Mouse (Mus musculus) left cerebral cortex, postnatal 36 days (tissue): ENCODE measurements around the gene Sp1. TPM values are rescaled to one million over a fixed set of nuclear protein-coding genes. Genes with fewer than 3 reads are reported as not detected.

Source experiments
- DNase-seq, 2 experiments: peaks; one replicate each; pipeline ENCODE4 v3.0.0; 2021 to 2022; ENCODE audit warnings: low spot score in 2 of 2, mixed read lengths in 1 of 2
- intact Hi-C: fragments of 180-260 bp; cut with DNase I; formaldehyde crosslinking; loops from one replicate; pipeline ENCODE4 v1.15.1; 2025
- total RNA-seq, 2 experiments: library from RNA; stranded (reverse); gene quantifications; 2 replicates each; pipeline ENCODE4 v1.2.3; 2021

The Sp1 gene
- total RNA-seq, 2 experiments from 2014 or later = 22.0 to 30.3 TPM

DNA sequence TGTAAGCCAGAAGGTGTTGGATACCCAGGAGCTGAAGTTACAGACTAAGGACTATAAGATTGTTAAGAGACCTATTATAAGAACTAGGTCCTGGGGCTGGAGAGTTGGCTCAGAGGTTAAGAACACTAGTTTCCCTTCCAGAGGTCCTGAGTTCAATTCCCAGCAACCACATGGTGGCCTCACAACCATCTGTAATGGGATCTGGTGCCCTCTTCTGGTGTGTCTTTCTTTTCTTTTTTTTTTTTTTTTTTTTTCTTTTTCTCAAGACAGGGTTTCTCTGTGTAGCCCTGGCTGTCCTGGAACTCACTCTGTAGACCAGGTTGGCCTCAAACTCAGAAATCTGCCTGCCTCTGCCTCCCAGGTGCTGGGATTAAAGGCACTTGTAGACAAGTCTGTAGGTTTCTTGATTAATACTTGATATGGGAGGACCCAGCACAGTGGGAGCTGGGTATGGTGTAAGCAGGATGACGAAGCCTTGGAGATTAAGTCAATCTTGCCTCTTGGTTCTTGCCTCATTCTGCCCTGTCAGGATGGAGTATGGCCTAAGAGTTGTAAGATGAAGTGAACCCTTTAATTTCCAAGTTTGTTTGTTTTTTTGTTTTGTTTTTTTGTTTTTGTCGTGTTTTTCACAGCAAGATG is 17.8 kb downstream of the Sp1 start:
- DNase-seq = no peak
- intact Hi-C loops = no loop called here

GRCm38 (mm10) chr15:102424657-102425056 is 18.7 kb downstream of the Sp1 start:
- intact Hi-C loops = no loop called here
- DNase-seq = no peak

GRCm38 (mm10) chr15:102426963-102427362 is 21.0 kb downstream of the Sp1 start:
- intact Hi-C loops = no loop called here
- no peak for DNase-seq

- no peak for DNase-seq
- intact Hi-C loops = no loop called here
Measured at GRCm38 (mm10) chr15:102432046-102432445, 26.1 kb downstream of the Sp1 start.

DNA sequence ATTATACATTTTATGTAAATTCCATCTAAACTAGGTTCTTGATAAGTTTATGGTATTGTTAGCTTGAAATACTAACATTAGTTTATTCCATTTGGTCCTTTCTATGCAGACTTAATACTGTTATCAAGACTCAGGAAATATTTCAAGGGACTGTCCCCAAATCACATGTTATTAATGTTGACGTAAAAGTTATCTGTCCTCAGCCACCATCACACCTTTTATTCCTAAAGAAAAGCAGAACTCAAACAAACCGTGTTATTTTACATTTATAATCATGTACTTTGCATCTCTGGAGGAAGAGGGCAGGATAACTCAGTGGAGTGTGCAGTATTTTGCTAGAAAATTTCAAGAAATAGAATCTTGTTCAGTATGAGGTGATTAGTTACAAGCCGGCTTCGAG is 27.2 kb downstream of the Sp1 start:
- no peak for DNase-seq
- intact Hi-C loops = no loop called here

DNA sequence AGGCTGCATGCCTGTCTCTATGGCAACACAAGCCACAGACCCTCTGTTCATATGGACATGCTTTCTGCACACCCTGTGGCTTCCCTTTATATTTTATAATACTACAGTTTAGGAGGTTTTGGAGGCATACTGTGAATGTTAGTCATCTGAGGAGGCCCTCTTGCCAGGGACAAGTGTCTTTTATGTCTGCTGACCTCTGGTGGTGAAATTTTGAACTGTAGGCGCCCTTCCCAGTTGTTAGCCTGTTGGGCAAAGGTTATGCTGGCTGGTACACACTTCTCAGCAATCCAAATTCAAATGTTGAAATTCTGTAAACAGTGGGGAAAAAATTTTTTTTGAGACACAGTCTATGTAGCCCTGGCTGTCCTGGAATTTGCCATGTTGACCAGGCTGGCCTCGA is 36.5 kb downstream of the Sp1 start:
- intact Hi-C loops = loop anchor here (1.0 kb wide), 1 partner anchor 61 kb away; no protein-coding TSS in a partner anchor
- DNase-seq = peak; percentile 69 to 83

- DNase-seq = no peak
- intact Hi-C loops = no loop called here
Measured at GRCm38 (mm10) chr15:102445146-102445545, 39.2 kb downstream of the Sp1 start, which contains the start of gene Amhr2. TSS of gene Amhr2 (plus strand) at chr15:102445367.

- no peak for DNase-seq
- intact Hi-C loops = no loop called here
Measured at GRCm38 (mm10) chr15:102446448-102446847, 40.5 kb downstream of the Sp1 start.

GRCm38 (mm10) chr15:102449366-102449765 is 43.4 kb downstream of the Sp1 start:
- DNase-seq = no peak
- intact Hi-C loops = no loop called here

- intact Hi-C loops = no loop called here
- DNase-seq = no peak
Measured at GRCm38 (mm10) chr15:102450928-102451327, 45.0 kb downstream of the Sp1 start.

GRCm38 (mm10) chr15:102451666-102452430 is 45.9 kb downstream of the Sp1 start:
- DNase-seq = no peak
- intact Hi-C loops = no loop called here

DNA sequence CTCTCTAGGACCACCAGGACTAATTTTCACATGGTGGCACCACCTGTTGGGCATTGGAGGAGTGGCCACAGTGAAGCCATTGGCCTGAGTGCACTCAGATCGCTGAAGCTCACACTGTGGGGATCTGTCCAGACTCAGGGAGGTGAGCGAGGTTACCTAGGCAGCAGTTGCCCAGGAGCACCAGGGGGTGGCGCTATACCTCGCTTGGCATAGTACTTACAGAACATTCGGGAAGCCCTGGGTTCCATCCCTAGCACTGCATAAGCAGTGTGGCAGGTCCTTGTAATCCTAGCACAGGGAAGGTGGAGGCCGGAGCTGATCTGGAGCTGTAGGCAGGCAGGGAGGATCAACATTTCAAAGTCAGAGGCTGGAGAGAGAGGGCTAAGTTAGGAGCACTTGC is 50.0 kb downstream of the Sp1 start:
- intact Hi-C loops = no loop called here
- DNase-seq = no peak

DNA sequence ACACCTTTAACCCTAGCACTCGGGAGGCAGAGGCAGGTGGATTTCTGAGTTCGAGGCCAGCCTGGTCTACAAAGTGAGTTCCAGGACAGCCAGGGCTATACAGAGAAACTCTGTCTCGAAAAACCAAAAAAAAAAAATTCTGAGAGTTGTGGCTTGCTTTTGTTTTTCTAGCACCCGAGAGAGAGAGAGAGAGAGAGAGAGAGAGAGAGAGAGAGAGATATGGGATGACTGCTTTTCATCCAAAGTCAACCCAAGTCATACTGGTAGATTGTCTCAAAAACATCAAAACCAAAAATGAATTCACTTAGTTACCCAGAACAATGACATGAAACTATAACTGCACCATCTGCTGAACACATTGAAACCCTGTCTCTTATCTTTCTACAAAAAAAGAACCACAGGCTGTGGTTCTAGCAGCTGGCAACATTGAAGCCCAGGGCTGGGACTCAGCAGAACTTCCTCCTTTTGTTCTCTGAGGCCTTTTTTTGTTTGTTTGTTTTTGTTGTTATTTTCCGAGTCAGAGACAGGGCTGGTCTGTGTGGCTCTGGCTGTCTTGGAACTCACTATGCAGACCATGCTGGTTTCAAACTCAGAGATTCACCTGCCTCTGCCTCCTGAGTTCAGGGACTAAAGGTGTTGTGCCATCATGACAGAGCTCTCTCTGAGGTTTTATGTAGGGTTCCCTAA is 52.2 kb downstream of the Sp1 start:
- intact Hi-C loops = no loop called here
- no peak for DNase-seq

DNA sequence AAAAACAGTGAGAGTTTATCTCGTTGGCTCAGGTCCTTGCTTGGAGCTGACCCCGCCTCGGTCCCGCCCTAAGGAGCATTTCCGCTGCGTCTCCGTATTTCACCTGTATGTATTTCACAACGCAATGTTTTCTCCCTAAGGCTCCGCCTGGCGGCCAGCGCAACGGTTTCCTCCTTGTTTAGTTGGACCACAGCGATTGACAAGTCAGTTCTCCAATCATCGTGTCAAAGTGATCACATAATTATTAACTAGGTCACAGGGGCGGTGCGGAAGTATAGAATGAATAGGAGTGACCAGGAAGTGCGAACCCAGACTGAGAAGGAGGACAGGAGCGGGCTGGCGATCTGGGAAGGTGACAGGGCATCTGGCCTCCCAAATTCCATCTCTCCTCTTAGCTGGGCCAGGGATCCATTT is 53.0 kb downstream of the Sp1 start, which contains the start of gene Prr13:
Gene Prr13 (plus strand): TSS at position 125 of the 414 bp plus-strand sequence.
- intact Hi-C loops = no loop called here
- DNase-seq = peak; percentile 84 to 88

DNA sequence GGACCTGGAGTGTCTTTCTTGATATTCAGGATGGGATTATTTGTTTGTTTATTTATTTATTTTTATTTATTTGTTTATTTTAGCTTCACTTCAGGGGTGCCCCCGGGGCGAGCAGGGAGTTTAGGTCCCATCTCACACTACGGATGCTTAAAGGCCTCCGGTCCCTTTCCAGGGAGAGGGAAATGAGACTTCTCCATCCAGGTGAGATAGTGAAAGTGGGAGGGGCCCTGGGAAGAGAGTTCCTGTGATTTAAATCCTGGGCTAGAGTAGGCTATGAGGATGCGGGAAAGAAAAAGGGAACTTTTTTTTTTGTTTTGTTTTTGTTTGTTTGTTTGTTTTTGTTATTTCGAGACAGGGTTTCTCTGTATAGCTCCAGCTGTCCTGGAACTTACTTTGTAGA is 53.4 kb downstream of the Sp1 start:
- intact Hi-C loops = no loop called here
- no peak for DNase-seq

DNA sequence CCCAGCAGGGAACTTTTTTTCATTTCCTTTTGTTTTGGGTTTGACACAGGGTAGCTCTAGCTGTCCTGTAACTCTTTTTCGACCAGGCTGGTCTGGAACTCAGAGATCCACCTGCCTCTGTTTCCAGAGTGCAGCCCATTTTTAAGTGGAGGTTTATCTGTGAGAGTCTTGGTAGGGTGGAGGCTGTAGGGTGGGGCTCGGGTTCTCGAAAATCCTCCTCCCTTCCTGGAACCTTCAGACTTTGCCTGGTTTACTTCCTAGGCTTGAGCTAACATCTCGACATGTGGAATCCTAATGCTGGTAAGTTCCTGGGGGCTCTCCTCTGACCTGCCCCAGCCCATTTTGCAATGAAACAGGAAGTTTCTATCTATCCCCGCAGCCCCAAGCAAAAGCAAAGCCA is 53.9 kb downstream of the Sp1 start:
- DNase-seq = no peak
- intact Hi-C loops = no loop called here

GRCm38 (mm10) chr15:102460409-102460808 is 54.5 kb downstream of the Sp1 start:
- DNase-seq = no peak
- intact Hi-C loops = no loop called here

GRCm38 (mm10) chr15:102460971-102461370 is 55.0 kb downstream of the Sp1 start:
- intact Hi-C loops = no loop called here
- DNase-seq = no peak

DNA sequence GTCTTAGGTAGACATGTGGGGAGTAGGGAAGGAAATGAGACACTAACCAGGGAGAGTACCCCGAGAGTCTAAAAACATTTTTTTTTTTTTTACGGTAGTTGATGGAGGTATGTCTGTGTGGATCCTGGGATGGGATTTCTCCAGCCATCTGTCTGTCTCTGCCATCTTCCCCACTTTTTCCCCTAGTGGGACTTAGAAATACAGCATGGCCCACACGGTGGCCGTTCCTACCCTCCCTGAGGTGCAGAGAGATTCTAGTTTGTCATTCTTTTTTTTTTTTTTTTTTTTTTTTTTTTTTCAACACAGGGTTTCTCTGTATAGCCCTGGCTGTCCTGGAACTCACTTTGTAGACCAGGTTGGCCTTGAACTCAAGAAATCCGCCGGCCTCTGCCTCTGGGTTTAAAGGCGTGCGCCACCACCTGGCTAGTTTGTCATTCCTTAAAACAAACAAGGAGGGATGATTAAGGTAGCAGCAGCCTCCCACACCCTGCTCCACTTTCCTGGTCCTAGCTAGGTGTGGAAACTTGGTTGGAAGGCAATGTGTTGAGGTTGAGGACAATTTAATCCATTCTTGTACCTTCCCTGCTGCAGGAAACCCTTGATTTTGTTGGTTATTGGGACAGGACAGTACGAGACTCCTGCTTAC is 55.6 kb downstream of the Sp1 start:
- intact Hi-C loops = no loop called here
- DNase-seq = no peak

DNA sequence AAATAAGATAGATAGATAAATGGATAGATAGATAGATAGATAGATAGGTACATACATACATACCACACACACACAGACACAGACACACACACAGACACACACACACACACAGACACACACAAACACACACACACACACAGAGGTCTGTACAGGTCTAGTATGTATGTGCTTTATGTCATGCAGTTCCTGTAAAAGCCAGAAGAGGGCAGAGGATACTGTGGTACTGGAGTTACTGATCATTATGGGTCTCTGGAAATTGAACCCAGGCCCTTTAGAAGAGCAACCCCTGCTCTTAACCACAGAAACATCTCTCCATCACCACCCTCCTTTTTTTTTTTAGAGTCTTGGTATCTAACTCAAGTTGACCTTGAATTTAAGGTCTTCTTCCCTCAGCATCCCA is 57.7 kb downstream of the Sp1 start:
- no peak for DNase-seq
- intact Hi-C loops = no loop called here
